Mouse (Mus musculus) MEL (cell line): ENCODE data around the gene Tenm3.

Experiments
- CTCF ChIP-seq, 3 experiments: IDR thresholded peaks in 2 of 3; conservative IDR thresholded peaks in 1 of 3; 2 replicates each; pipeline ENCODE4 v1.5.1; 2011 to 2012; ENCODE audit warnings: low read length in 3 of 3, low read depth in 2 of 3, mild to moderate bottlenecking in 2 of 3, improper control_type of control experiment in 1 of 3, inconsistent platforms in 1 of 3, mixed read lengths in 1 of 3, moderate library complexity in 1 of 3; ENCODE audit not compliant: control insufficient read depth in 1 of 3, insufficient read depth in 1 of 3, poor library complexity in 1 of 3, severe bottlenecking in 1 of 3
- RAD21 ChIP-seq: IDR thresholded peaks from 2 replicates; pipeline ENCODE4 v1.6.1; 2011; ENCODE audit warnings: mild to moderate bottlenecking, low read depth, low read length, improper control_type of control experiment
- TBP ChIP-seq: IDR thresholded peaks from 2 replicates; pipeline ENCODE4 v1.8.0; 2011; ENCODE audit warnings: low read depth, low read length, improper control_type of control experiment

- no peak for TF ChIP-seq RAD21
- no peak for TF ChIP-seq CTCF (IDR thresholded peaks at IDR 0.05 in 2 of 3, conservative IDR thresholded peaks at IDR 0.05 in 1 of 3; ENCODE audit: control insufficient read depth in 1 of 3, insufficient read depth in 1 of 3, low read depth in 2 of 3, low read length in 3 of 3, poor library complexity in 1 of 3, severe bottlenecking in 1 of 3)
- TF ChIP-seq TBP, result no peak
Measured at GRCm38 (mm10) chr8:48490635-48491165, 353.1 kb downstream of the Tenm3 start.
